Mouse (Mus musculus): ENCODE measurements around the gene Uqcrq. TPM values are rescaled to one million over a fixed set of nuclear protein-coding genes. Genes with fewer than 3 reads are reported as not detected.

Gene Uqcrq
- polyA plus RNA-seq, 1 experiment from 2014 or later: 1,102 TPM

GRCm38 (mm10) chr11:53450070-53450705, 19.6 kb upstream of the Uqcrq start:
- Histone ChIP-seq H3K27me3 (replicated peaks) (0 out of 2 replicates have a peak, but pooled peaks cover 3% of the 10 kb centered on the region), H3K4me2 (no peak overlapping the region), H3K9me3 (replicated peaks) (no peaks in the 10 kb centered on the region), H3K27ac (ENCODE audit: poor library complexity, severe bottlenecking) (no peak overlapping the region), H3K4me3 (no peak overlapping the region), H3K36me3 (no peaks in the 10 kb centered on the region), H3K4me1 (replicated peaks) (0 out of 2 replicates have a peak, but pooled peaks cover 7% of the 10 kb centered on the region), H3K9ac (no peak overlapping the region)
- no peak for ATAC-seq (ENCODE audit: insufficient number of reproducible peaks, low FRiP score)
- 36% methylated on average over 15 of the region's 15 CpGs for WGBS

- ATAC-seq (ENCODE audit: insufficient number of reproducible peaks, low FRiP score): no peak
- Histone ChIP-seq H3K9me3 (replicated peaks) (no peaks in the 10 kb centered on the region), H3K36me3 (no peaks in the 10 kb centered on the region), H3K4me1 (replicated peaks) (0 out of 2 replicates have a peak, but pooled peaks cover 7% of the 10 kb centered on the region), H3K27me3 (replicated peaks) (0 out of 2 replicates have a peak, but pooled peaks cover 3% of the 10 kb centered on the region), H3K4me2 (no peak overlapping the region), H3K9ac (no peak overlapping the region), H3K4me3 (no peak overlapping the region), H3K27ac (ENCODE audit: poor library complexity, severe bottlenecking) (no peak overlapping the region)
- WGBS: 83% methylated on average over 1 of the region's 1 CpGs
Measured at GRCm38 (mm10) chr11:53448529-53448928, 17.9 kb upstream of the Uqcrq start.

DNA sequence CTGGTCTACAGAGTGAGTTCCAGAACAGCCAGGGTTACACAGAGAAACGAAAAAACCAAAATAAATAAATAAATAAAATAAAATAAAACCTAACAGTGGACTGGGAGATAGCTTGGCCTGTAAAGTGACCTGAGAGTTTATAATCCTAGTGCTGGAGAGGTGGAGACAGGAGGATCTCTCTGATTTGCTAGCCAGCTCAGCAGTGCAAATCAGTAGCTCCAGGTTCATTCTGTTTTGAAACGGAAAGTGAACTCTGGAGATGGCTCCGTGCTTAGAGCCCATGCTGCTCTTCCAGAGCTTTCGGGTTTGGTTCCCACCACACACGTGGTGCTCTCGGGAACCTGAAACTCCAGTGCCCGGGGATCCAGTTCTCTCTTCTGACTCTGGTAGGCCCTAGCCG, 17.4 kb upstream of the Uqcrq start:
- H3K27me3 ChIP-seq (replicated peaks): 0 out of 2 replicates have a peak, but pooled peaks cover 3% of the 10 kb centered on the region
- 88% methylated on average over 8 of the region's 8 CpGs for WGBS
- no peak for ATAC-seq (ENCODE audit: insufficient number of reproducible peaks, low FRiP score)
- H3K9me3 ChIP-seq (replicated peaks): no peaks in the 10 kb centered on the region
- H3K9ac ChIP-seq: no peak overlapping the region
- H3K4me1 ChIP-seq (replicated peaks): 0 out of 2 replicates have a peak, but pooled peaks cover 7% of the 10 kb centered on the region
- H3K27ac ChIP-seq (ENCODE audit: poor library complexity, severe bottlenecking): no peak overlapping the region
- no peak overlapping the region for H3K4me3 ChIP-seq
- no peaks in the 10 kb centered on the region for H3K36me3 ChIP-seq
- H3K4me2 ChIP-seq: no peak overlapping the region

- H3K4me1 ChIP-seq (replicated peaks): peaks cover 16% of the 10 kb centered on the region
- no peaks in the 10 kb centered on the region for H3K9me3 ChIP-seq (replicated peaks)
- H3K4me2 ChIP-seq: no peak overlapping the region
- 85% methylated on average over 13 of the region's 13 CpGs for WGBS
- no peak overlapping the region for H3K27ac ChIP-seq (ENCODE audit: poor library complexity, severe bottlenecking)
- no peak overlapping the region for H3K9ac ChIP-seq
- no peak overlapping the region for H3K4me3 ChIP-seq
- H3K36me3 ChIP-seq: no peaks in the 10 kb centered on the region
- H3K27me3 ChIP-seq (replicated peaks): 0 out of 2 replicates have a peak, but pooled peaks cover 3% of the 10 kb centered on the region
- ATAC-seq (ENCODE audit: insufficient number of reproducible peaks, low FRiP score): no peak
Measured at GRCm38 (mm10) chr11:53446183-53446582, 15.6 kb upstream of the Uqcrq start.

DNA sequence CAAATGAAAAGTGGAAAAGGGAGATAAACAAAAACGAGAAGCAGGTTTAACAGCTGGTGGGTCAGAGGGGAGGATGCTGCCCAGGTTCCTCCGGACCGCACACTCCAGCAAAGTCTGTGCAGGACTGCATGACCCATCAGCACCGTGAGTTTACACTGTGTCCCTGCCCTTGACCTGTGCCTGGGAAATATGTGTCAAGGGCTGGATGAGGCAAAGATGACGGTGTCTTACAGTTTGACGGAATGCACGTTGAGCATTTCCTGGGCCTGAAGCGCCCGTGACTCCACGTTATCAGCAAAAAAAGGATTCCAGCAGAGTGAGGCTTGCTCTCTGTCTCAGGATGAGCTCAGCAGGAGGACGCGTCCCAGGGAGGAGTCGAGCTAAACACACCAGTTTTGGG, 14.9 kb upstream of the Uqcrq start:
- Histone ChIP-seq H3K36me3 (no peaks in the 10 kb centered on the region), H3K9ac (no peak overlapping the region; the same call in 1 of the 2 replicates), H3K4me3 (no peak overlapping the region), H3K4me1 (replicated peaks) (peaks cover 16% of the 10 kb centered on the region), H3K9me3 (replicated peaks) (no peaks in the 10 kb centered on the region), H3K27ac (ENCODE audit: poor library complexity, severe bottlenecking) (no peak overlapping the region), H3K27me3 (replicated peaks) (0 out of 2 replicates have a peak, but pooled peaks cover 3% of the 10 kb centered on the region), H3K4me2 (no peak overlapping the region)
- ATAC-seq (ENCODE audit: insufficient number of reproducible peaks, low FRiP score): no peak
- 29% methylated on average over 13 of the region's 13 CpGs for WGBS

DNA sequence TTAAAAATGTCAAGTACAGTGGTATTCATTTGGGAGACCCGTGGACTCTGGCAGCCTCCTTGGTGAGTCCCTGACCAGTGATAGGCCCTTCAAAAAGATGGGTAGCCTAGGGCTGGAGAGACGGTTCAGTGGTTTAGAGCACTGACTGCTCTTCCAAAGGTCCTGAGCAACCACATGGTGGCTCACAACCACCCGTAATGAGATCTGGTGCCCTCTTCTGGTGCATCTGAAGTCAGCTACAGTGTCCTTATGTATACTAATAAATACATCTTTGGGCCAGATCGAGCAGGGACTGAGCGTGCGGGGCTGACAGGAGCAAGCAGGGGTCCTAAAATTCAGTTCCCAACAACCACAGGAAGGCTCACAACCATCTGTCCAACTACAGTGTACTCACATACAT, 13.2 kb upstream of the Uqcrq start:
- Histone ChIP-seq H3K9me3 (replicated peaks) (no peaks in the 10 kb centered on the region), H3K36me3 (no peaks in the 10 kb centered on the region), H3K4me2 (no peak overlapping the region), H3K27ac (ENCODE audit: poor library complexity, severe bottlenecking) (no peak overlapping the region), H3K4me1 (replicated peaks) (peaks cover 13% of the 10 kb centered on the region), H3K4me3 (no peak overlapping the region), H3K27me3 (replicated peaks) (no peaks in the 10 kb centered on the region), H3K9ac (no peak overlapping the region)
- no peak for ATAC-seq (ENCODE audit: insufficient number of reproducible peaks, low FRiP score)
- WGBS: 45% methylated on average over 6 of the region's 6 CpGs

- ATAC-seq (ENCODE audit: insufficient number of reproducible peaks, low FRiP score): peak; percentile 52; the same call in 1 of the 2 replicates
- no peak overlapping the region for H3K4me3 ChIP-seq
Measured at GRCm38 (mm10) chr11:53441921-53442320, 11.3 kb upstream of the Uqcrq start.

DNA sequence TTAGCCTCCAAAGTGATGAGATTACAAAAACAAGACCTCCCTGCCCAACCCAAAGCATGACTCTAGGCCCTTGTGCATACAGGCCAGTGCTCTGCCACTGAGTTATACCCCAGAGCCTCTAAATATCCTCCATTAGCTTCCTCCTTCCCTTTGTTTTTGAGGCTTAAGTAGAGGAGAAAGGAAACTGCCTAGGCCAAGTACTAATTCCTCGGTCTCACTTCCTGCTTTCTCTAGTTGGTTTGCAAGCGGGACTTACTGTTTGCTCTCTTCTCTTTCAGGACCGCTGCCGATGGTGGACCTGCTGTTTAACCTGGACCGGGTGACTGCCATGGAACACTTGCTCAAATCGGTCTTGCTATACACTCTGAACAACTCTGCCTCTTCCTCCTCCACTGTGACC, 5.7 kb upstream of the Uqcrq start:
- Histone ChIP-seq H3K36me3 (no peaks in the 10 kb centered on the region), H3K4me3 (no peak overlapping the region), H3K4me1 (replicated peaks) (peaks cover 7% of the 10 kb centered on the region; the same call in 1 of the 2 replicates), H3K9ac (no peak overlapping the region), H3K27me3 (replicated peaks) (no peaks in the 10 kb centered on the region), H3K27ac (ENCODE audit: poor library complexity, severe bottlenecking) (no peak overlapping the region), H3K4me2 (no peak overlapping the region), H3K9me3 (replicated peaks) (no peaks in the 10 kb centered on the region)
- ATAC-seq (ENCODE audit: insufficient number of reproducible peaks, low FRiP score): no peak
- WGBS: 83% methylated on average over 6 of the region's 6 CpGs

More at GRCm38 (mm10) chr11:53441921-53442320, 11.3 kb upstream of the Uqcrq start:
- Histone ChIP-seq H3K9ac (0 out of 2 replicates have a peak overlapping the region, but pooled peaks have one; percentile 3), H3K27me3 (replicated peaks) (no peaks in the 10 kb centered on the region), H3K4me1 (replicated peaks) (peaks cover 13% of the 10 kb centered on the region), H3K4me2 (peak overlapping the region; percentile 9), H3K36me3 (no peaks in the 10 kb centered on the region), H3K27ac (ENCODE audit: poor library complexity, severe bottlenecking) (peak overlapping the region; percentile 86), H3K9me3 (replicated peaks) (no peaks in the 10 kb centered on the region)
- 1% methylated on average over 12 of the region's 12 CpGs for WGBS

GRCm38 (mm10) chr11:53435504-53435903, 4.9 kb upstream of the Uqcrq start:
- Histone ChIP-seq H3K36me3 (no peaks in the 10 kb centered on the region), H3K27me3 (replicated peaks) (no peaks in the 10 kb centered on the region), H3K4me1 (replicated peaks) (peaks cover 8% of the 10 kb centered on the region; the same call in 1 of the 2 replicates), H3K9ac (no peak overlapping the region), H3K4me2 (no peak overlapping the region), H3K4me3 (no peak overlapping the region), H3K9me3 (replicated peaks) (no peaks in the 10 kb centered on the region), H3K27ac (ENCODE audit: poor library complexity, severe bottlenecking) (no peak overlapping the region)
- no peak for ATAC-seq (ENCODE audit: insufficient number of reproducible peaks, low FRiP score)
- 74% methylated on average over 8 of the region's 8 CpGs for WGBS

- H3K27ac ChIP-seq (ENCODE audit: poor library complexity, severe bottlenecking): no peak overlapping the region
- 40% methylated on average over 6 of the region's 6 CpGs for whole genome bisulfite sequencing
Measured at GRCm38 (mm10) chr11:53433057-53433456, 2.4 kb upstream of the Uqcrq start.

DNA sequence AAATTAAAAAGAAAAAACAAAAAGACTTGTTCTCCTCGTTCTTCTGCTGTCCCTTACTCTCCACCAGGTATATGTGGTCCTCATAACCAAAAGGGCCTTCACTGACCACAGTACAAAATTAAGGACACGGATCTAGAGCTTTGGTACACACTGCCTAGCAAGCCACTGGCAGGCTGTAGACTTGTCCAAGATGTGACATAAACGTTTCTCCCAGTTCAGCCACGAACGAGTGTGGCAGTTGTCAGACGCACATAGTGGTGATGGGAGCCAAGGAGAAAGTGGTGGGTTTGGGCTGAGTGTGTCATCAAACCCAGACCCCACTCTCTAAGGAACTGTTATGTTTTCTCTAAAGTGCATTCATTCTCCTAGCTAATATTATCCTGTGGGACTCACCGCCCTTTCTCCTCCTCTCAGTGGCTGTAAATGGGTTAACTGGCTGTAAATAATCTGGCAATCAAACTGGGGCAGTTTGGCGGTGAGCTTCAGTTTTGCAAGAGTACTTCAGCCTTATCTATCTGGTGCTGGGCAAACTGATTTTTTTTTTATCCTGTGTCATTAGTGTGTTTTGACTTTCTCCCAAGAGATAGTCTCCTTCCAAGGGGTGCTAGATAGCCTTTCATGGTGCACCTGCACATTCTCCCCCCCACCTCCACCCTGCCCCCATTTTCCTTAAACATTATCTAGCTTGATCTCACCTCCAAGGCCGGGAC, 871 bp upstream of the Uqcrq start:
- Histone ChIP-seq H3K36me3 (peaks cover 15% of the 10 kb centered on the region), H3K27me3 (replicated peaks) (no peaks in the 10 kb centered on the region), H3K4me2 (peak overlapping the region; percentile 65), H3K27ac (ENCODE audit: poor library complexity, severe bottlenecking) (peak overlapping the region; percentile 75), H3K4me3 (peak overlapping the region; percentile 92), H3K4me1 (replicated peaks) (peaks cover 18% of the 10 kb centered on the region), H3K9me3 (replicated peaks) (no peaks in the 10 kb centered on the region), H3K9ac (peak overlapping the region; percentile 40)
- WGBS: 15% methylated on average over 9 of the region's 9 CpGs
- ATAC-seq (ENCODE audit: insufficient number of reproducible peaks, low FRiP score): peak; percentile 9; the same call in 1 of the 2 replicates

More at GRCm38 (mm10) chr11:53433057-53433456, 2.4 kb upstream of the Uqcrq start:
- H3K4me2 ChIP-seq: no peak overlapping the region
- H3K4me3 ChIP-seq: no peak overlapping the region
- no peaks in the 10 kb centered on the region for H3K27me3 ChIP-seq (replicated peaks)
- ATAC-seq (ENCODE audit: insufficient number of reproducible peaks, low FRiP score): no peak
- peaks cover 14% of the 10 kb centered on the region for H3K4me1 ChIP-seq (replicated peaks)
- H3K36me3 ChIP-seq: peaks cover 11% of the 10 kb centered on the region
- no peak overlapping the region for H3K9ac ChIP-seq
- H3K9me3 ChIP-seq (replicated peaks): no peaks in the 10 kb centered on the region
